Mouse (Mus musculus) thymus, adult 2 months (tissue): Measurements from ENCODE around the gene Cdon.

Experiments used
- CTCF ChIP-seq: fragments of 200-500 bp; IDR thresholded peaks from 2 replicates; pipeline ENCODE4 v1.5.1; 2012; ENCODE audit warnings: mild to moderate bottlenecking, control low read depth, low read length, moderate library complexity, borderline replicate concordance; ENCODE audit not compliant: control insufficient read depth, poor library complexity, insufficient read depth; ENCODE audit errors: extremely low read depth
- POLR2A ChIP-seq: fragments of 200-500 bp; IDR thresholded peaks from 2 replicates; pipeline ENCODE4 v1.6.1; 2012; ENCODE audit warnings: mild to moderate bottlenecking, low read length, control low read depth, moderate library complexity; ENCODE audit not compliant: control insufficient read depth, poor library complexity, insufficient read depth; ENCODE audit errors: extremely low read depth

DNA sequence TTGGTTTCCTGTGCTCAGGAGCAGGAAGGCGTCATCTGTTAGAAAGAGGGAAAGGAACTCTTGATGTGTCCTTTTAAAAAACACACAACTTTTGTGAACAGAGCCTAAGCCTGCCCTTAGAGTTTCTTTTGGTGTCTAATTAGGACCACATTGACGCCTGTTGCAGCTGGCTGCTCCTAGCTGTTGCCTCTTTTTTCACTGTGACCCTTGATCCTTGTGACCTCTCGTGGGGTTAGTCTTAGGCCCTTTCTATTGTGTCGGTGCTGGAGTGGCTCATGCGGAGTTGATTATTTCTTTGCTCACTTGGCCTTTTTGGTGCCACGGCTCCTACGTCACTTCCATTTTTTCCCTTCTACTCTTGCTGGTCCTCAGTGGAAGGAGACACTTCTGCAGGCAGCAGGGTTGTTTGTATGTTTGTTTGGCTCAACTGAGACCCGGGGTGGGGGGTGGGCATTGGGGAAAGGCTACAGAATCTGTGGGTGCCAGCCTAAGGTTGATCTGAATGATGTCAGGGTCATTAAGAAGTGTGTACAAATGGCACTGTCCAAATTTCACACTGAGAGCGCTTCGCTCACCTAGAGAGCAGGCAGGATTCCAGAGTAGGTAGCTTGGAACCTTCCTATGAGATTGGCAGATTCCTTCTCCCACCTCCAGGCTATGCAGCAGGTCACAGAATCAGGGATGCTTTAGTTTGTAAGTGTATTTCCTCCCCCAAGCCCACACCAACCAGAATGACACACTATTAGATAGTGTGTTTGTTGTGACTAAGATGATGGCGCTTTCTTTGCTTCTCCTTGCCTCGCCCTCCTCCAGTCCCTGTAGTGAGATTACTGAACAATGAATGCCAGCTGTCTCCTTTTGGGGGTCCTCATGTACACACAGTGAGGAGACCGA lies 22.9 kb downstream of the Cdon start:
- TF ChIP-seq CTCF (no peak), POLR2A (no peak)
